Mouse (Mus musculus): Measurements from ENCODE around the gene Ttbk1.

- no peak for TF ChIP-seq POLR2A (IDR thresholded peaks at IDR 0.05; ENCODE audit: control insufficient read depth, low read depth, low read length)
- no peak for TF ChIP-seq CTCF (IDR thresholded peaks at IDR 0.05; ENCODE audit: control insufficient read depth, insufficient read depth, insufficient replicate concordance, low read depth, low read length)
Observed at GRCm38 (mm10) chr17:46483561-46484001, 3.9 kb downstream of the Ttbk1 start.
